Mouse (Mus musculus) sigmoid colon, adult 10 weeks (tissue): Measurements from ENCODE around the gene Prnp. TPM values are rescaled to one million over a fixed set of nuclear protein-coding genes. Genes with fewer than 3 reads are reported as not detected.

Experiments
- polyA plus RNA-seq: library from polyadenylated mRNA; stranded (reverse); fragments of 350-450 nt; fragmentation: Illumina TruSeq; extraction: RNeasy Lipid Tissue Mini Kit (QIAGEN cat#74804); gene quantifications from one replicate; pipeline ENCODE4 v1.2.3, GENCODE M21; 2014; ENCODE audit warnings: low read depth, low replicate concordance

Gene Prnp
- 205 TPM for polyA plus RNA-seq

DNA sequence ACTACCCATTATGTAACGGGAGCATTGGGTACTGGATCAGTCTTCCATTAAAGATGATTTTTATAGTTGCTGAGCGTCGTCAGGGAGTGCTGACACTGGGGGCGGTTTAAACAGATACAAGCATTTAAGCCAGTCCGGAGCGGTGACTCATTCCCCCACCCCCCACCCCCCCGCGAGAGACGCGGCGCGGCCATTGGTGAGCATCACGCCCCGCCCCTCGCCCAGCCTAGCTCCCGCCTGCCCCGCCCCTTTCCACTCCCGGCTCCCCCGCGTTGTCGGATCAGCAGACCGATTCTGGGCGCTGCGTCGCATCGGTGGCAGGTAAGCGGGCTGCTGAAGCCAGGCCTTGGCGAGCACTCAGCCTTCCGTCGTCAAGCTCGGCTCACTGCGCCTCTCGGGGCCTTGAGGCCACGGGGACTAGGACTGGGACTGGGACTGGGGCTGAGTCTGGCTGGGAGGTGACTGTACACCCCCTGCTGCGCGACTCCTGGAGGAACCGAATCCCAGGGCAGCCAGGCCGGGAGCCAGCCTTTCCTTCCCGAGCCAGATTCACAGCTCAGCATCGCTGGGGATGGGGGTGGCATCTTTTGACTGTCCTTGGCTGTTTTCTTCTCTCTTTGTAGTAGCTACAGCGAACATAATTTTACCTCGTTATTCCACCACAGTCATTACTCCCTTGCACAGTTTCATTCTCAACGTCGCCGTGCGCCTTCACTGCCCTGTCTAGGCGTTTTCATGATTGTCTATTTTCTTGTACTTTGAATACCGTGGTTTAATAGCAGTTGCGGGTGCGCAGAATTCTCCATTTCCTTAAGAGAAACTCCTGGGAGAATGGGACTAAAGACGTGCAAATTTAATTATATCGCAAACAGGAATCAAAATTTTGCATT, at the start of gene Prnp, which contains the start of gene Prn:
Gene Prnp (plus strand): TSS at position 246 of the 890 bp plus-strand sequence.
Gene Prn (plus strand): TSS at position 275 of the 890 bp plus-strand sequence.

DNA sequence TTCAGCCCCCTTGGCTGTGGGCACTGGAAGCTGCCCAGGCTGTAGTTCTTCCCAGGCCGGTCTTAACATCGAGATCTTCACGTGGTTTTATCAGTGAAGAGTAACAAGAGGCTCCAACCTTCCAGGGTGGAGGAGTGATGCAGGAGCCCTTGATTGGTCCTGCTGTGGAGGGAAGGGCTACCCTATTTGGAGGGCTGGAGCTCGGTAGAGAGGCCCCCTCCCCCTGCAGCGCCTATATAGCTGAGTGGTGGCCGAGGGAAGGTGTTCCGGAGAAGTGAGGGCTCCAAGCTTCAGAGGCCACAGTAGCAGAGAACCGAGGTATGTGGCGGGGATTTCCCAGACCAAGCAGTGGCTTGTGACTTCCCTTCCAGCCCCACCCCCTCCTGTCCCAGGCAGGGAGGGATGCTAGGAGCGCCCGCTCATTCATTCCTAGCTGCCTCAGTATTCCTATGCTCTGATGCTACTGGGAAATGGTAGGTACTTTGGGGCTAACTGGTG, 40.9 kb downstream of the Prnp start, which contains the start of gene Prnd:
Gene Prnd (plus strand): TSS at position 264 of the 498 bp plus-strand sequence.

Other genes starting within 250 kb of the Prnp start
- 0.32 TPM for gene Erv3, start 50.2 kb upstream of the Prnp start, polyA plus RNA-seq
- not detected for gene Prn, start within 50 bp of the Prnp start, polyA plus RNA-seq
- 0.38 TPM for gene Prnd, start 40.9 kb downstream of the Prnp start, polyA plus RNA-seq
- 5.6 TPM for gene Rassf2, start 120.3 kb downstream of the Prnp start, polyA plus RNA-seq
- 43.1 TPM for gene Slc23a2, start 235.2 kb downstream of the Prnp start, polyA plus RNA-seq